Mouse (Mus musculus): ENCODE measurements at regions not wholly inside any gene's neighbourhood (a gene's known extent, or its start where the extent isn't known, plus 50 kb on each side); places are given as distances from the start of the nearest gene placed in this dataset.

- no peak for DNase-seq (ENCODE audit: low spot score in 2 of 2)
- TF ChIP-seq CTCF (conservative IDR thresholded peaks at IDR 0.05) = no peak
- peak overlapping the region; percentile 46; the same call in 1 of the 2 replicates for H3K4me3 ChIP-seq
- H3K27ac ChIP-seq = peak overlapping the region; percentile 43; the same call in 1 of the 2 replicates
These were observed 274.3 kb upstream of the Acvr2a start for GRCm38 (mm10) chr2:48539465-48540055.

- H3K4me3 ChIP-seq = no peak overlapping the region
- TF ChIP-seq CTCF (conservative IDR thresholded peaks at IDR 0.05) = no peak
- no peak for DNase-seq (ENCODE audit: low spot score in 2 of 2)
- H3K27ac ChIP-seq = no peak overlapping the region
These were observed 269.5 kb upstream of the Acvr2a start for GRCm38 (mm10) chr2:48544377-48544776.

- Histone ChIP-seq H3K27ac (no peak overlapping the region), H3K4me3 (no peak overlapping the region)
- TF ChIP-seq CTCF (conservative IDR thresholded peaks at IDR 0.05) = no peak
- no peak for DNase-seq (ENCODE audit: low spot score in 2 of 2)
These were observed 268.8 kb upstream of the Acvr2a start for GRCm38 (mm10) chr2:48545072-48545471.

GRCm38 (mm10) chr2:48545679-48546078 lies 268.2 kb upstream of the Acvr2a start:
- Histone ChIP-seq H3K27ac (no peak overlapping the region), H3K4me3 (no peak overlapping the region)
- TF ChIP-seq CTCF (conservative IDR thresholded peaks at IDR 0.05) = no peak
- no peak for DNase-seq (ENCODE audit: low spot score in 2 of 2)

- TF ChIP-seq CTCF (conservative IDR thresholded peaks at IDR 0.05) = no peak
- no peak overlapping the region for H3K27ac ChIP-seq
- DNase-seq (ENCODE audit: low spot score in 2 of 2) = no peak
- H3K4me3 ChIP-seq = no peak overlapping the region
These were observed 267.7 kb upstream of the Acvr2a start for GRCm38 (mm10) chr2:48546194-48546593.

GRCm38 (mm10) chr2:48556600-48556999 lies 257.3 kb upstream of the Acvr2a start:
- Histone ChIP-seq H3K27ac (no peak overlapping the region), H3K4me3 (no peak overlapping the region)
- DNase-seq (ENCODE audit: low spot score in 2 of 2) = no peak
- TF ChIP-seq CTCF (conservative IDR thresholded peaks at IDR 0.05) = no peak

GRCm38 (mm10) chr2:48557123-48557522 lies 256.8 kb upstream of the Acvr2a start:
- DNase-seq (ENCODE audit: low spot score in 2 of 2) = peak in 1 of 2 experiments; percentile 24
- Histone ChIP-seq H3K27ac (no peak overlapping the region), H3K4me3 (no peak overlapping the region)
- TF ChIP-seq CTCF (conservative IDR thresholded peaks at IDR 0.05) = no peak

- H3K27ac ChIP-seq = no peak overlapping the region
- TF ChIP-seq CTCF (conservative IDR thresholded peaks at IDR 0.05) = no peak
- H3K4me3 ChIP-seq = no peak overlapping the region
- no peak for DNase-seq (ENCODE audit: low spot score in 2 of 2)
These were observed 255.3 kb upstream of the Acvr2a start for GRCm38 (mm10) chr2:48558641-48559040.

GRCm38 (mm10) chr2:48563636-48564035 lies 250.3 kb upstream of the Acvr2a start:
- Histone ChIP-seq H3K27ac (no peak overlapping the region), H3K4me3 (no peak overlapping the region)
- no peak for DNase-seq (ENCODE audit: low spot score in 2 of 2)
- no peak for TF ChIP-seq CTCF (conservative IDR thresholded peaks at IDR 0.05)

- no peak for DNase-seq (ENCODE audit: low spot score in 2 of 2)
- TF ChIP-seq CTCF (conservative IDR thresholded peaks at IDR 0.05) = no peak
- Histone ChIP-seq H3K4me3 (no peak overlapping the region), H3K27ac (no peak overlapping the region)
These were observed 249.7 kb upstream of the Acvr2a start for GRCm38 (mm10) chr2:48564170-48564569.

- DNase-seq (ENCODE audit: low spot score in 2 of 2) = no peak
- Histone ChIP-seq H3K4me3 (no peak overlapping the region), H3K27ac (no peak overlapping the region)
- TF ChIP-seq CTCF (conservative IDR thresholded peaks at IDR 0.05) = no peak
These were observed 246.0 kb upstream of the Acvr2a start for GRCm38 (mm10) chr2:48567871-48568270.

GRCm38 (mm10) chr2:48586162-48586830 lies 227.6 kb upstream of the Acvr2a start:
- DNase-seq (ENCODE audit: low spot score in 2 of 2) = no peak
- H3K27ac ChIP-seq = peak overlapping the region; percentile 62
- H3K4me3 ChIP-seq = no peak overlapping the region; the same call in 1 of the 2 replicates
- TF ChIP-seq CTCF (conservative IDR thresholded peaks at IDR 0.05) = no peak

- no peak for TF ChIP-seq CTCF (conservative IDR thresholded peaks at IDR 0.05)
- H3K27ac ChIP-seq = peak overlapping the region; percentile 62
- DNase-seq (ENCODE audit: low spot score in 2 of 2) = no peak
- H3K4me3 ChIP-seq = no peak overlapping the region; the same call in 1 of the 2 replicates
These were observed 227.1 kb upstream of the Acvr2a start for GRCm38 (mm10) chr2:48586831-48587169.

GRCm38 (mm10) chr2:48589709-48590108 lies 224.2 kb upstream of the Acvr2a start:
- TF ChIP-seq CTCF (conservative IDR thresholded peaks at IDR 0.05) = no peak

More at GRCm38 (mm10) chr2:48589709-48590108, 224.2 kb upstream of the Acvr2a start:
- Histone ChIP-seq H3K4me3 (no peak overlapping the region), H3K27ac (no peak overlapping the region)
- DNase-seq (ENCODE audit: low spot score in 2 of 2) = no peak
